Mouse (Mus musculus) C2C12 (cell line): Measurements from ENCODE around the gene Ldhd.

Source experiments
- CEBPB ChIP-seq: IDR thresholded peaks from one replicate; pipeline ENCODE4 v1.6.1; 2011; ENCODE audit warnings: low read depth, mild to moderate bottlenecking, control low read depth, moderate library complexity
- CTCF ChIP-seq: IDR thresholded peaks from one replicate; pipeline ENCODE4 v1.5.1; 2011; ENCODE audit not compliant: control insufficient read depth, insufficient read depth, insufficient read length
- MAX ChIP-seq: IDR thresholded peaks from one replicate; pipeline ENCODE4 v1.6.1; 2011; ENCODE audit warnings: mild to moderate bottlenecking, control low read depth
- MYOD1 ChIP-seq: IDR thresholded peaks from one replicate; pipeline ENCODE4 v1.6.1; 2011; ENCODE audit warnings: low read depth; ENCODE audit not compliant: control insufficient read depth, insufficient read length
- MYOG ChIP-seq: IDR thresholded peaks from one replicate; pipeline ENCODE4 v1.6.1; 2011; ENCODE audit not compliant: control insufficient read depth, insufficient read length; ENCODE audit errors: extremely low read depth
- USF1 ChIP-seq: IDR thresholded peaks from one replicate; pipeline ENCODE4 v1.6.1; 2011; ENCODE audit warnings: low read depth, mild to moderate bottlenecking, control low read depth, moderate library complexity

DNA sequence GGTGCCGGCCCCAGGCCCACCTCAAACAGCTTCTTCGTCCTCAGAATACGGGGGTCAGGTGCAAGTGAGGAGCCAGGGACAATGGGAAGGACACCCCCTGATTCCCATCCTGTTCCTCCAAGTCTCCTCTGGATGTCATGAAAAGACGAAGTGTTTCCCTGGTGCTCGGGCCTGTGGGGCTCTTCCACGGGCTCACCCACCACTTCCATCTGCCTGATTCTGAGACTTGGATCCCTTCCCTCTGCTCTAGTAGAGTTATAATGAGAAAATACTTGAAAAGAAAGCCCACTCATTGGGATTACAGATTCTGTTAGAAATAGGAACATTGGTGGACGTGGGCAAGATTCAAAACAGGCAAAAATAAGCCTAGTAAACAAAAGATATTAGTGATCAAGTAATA, 48.7 kb upstream of the Ldhd start:
- TF ChIP-seq MYOG, result no peak
- TF ChIP-seq CTCF, result no peak
- no peak for TF ChIP-seq MAX
- no peak for TF ChIP-seq USF1
- no peak for TF ChIP-seq MYOD1
- TF ChIP-seq CEBPB, result no peak
